Mouse (Mus musculus) spleen, postnatal 0 days (tissue): ENCODE results near the gene Dicer1. TPM values are rescaled to one million over a fixed set of nuclear protein-coding genes. Genes with fewer than 3 reads are reported as not detected.

Experiments
- polyA plus RNA-seq: library from polyadenylated mRNA; unstranded; fragments of >200 nt; fragmentation: Nextera tagmentation; extraction: Ambion mirVana; gene quantifications from 2 replicates; pipeline ENCODE4 v1.2.1, GENCODE M21; 2015

The Dicer1 gene
- 15.1 and 16.6 TPM in 2 replicates for polyA plus RNA-seq

DNA sequence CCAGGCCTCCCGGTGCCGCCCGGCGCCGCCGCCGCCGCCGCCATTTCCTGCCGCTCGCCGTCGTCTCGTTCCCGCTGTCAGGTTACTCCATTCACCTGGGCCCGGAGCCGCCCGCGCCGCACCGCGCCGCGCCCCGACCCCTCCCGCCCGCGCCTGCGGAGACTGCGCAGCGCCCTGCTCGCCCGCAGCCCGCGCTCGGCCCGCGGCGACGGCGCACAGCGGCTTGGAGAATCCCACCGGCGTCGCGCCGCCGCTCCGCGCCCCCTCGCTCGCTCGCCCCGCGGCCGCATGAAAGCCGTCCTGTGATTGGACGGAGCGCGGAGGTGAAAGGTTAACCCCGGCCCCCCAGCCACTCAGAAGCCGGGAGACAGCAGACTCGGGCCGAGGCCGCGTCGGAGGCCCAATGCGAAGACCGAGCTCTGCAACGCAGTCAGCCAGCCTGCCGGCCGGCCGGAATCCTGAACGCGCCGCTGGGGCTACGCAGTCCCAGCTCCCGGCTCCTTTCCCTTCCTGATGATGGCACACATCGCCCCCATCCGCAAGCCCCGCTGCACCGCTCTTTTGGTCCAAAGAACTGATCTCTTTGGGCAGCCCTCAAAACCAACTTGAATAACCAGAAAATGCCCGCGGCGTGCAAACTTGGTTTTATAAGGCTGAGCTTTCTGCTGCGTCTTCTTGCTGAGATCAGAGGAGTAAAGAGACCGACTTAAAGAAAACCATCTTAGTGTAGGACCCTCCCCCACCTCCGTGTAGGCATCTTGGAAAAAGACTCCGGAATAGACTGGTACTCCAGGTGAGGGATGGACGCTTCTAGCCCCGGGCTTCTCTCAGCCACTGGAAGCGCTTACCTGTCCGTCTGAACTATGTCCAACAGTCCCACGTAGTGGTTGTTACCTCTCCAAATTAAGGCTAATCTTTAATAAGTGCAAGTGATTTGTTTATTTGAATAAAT is at the start of gene Dicer1:
Dicer1 (minus strand) TSS at position 139 of the 952 bp plus-strand sequence.

Other genes with a start within 250 kb of the Dicer1 start
- 0.39 and 0.41 TPM in 2 replicates for gene Clmn, start 113.1 kb upstream of the Dicer1 start, polyA plus RNA-seq